Mouse (Mus musculus) CH12.LX (cell line): ENCODE measurements around the gene Syn3. TPM values are rescaled to one million over a fixed set of nuclear protein-coding genes. Genes with fewer than 3 reads are reported as not detected.

Source experiments
- DNase-seq: peaks from one replicate; pipeline ENCODE4 v3.0.0-alpha.2; 2013; ENCODE audit errors: extremely low read depth
- H3K27ac ChIP-seq: 2 replicates; pipeline ENCODE4 v1.5.1; 2012; ENCODE audit warnings: low read depth, mild to moderate bottlenecking, control low read depth, moderate library complexity; ENCODE audit not compliant: insufficient read depth
- H3K27me3 ChIP-seq: replicated peaks from 2 replicates; pipeline ENCODE3; 2012; ENCODE audit warnings: inconsistent platforms
- H3K36me3 ChIP-seq, 2 experiments: replicated peaks in 1 of 2; 2 replicates each; pipeline versions ENCODE3 to v1.6.1; 2012; ENCODE audit warnings: inconsistent platforms in 1 of 2, low read length in 1 of 2, mild to moderate bottlenecking in 1 of 2, mixed read lengths in 1 of 2, moderate library complexity in 1 of 2; ENCODE audit not compliant: control insufficient read depth in 1 of 2, insufficient read depth in 1 of 2
- H3K4me1 ChIP-seq, 2 experiments: 2 replicates each; pipeline ENCODE4 v1.6.1; 2012; ENCODE audit warnings: inconsistent platforms in 1 of 2, moderate library complexity in 1 of 2; ENCODE audit not compliant: insufficient read depth in 2 of 2, control insufficient read depth in 1 of 2
- H3K4me2 ChIP-seq: 2 replicates; pipeline ENCODE4 v1.6.1; 2012; ENCODE audit warnings: low read depth, mild to moderate bottlenecking, control low read depth; ENCODE audit not compliant: poor library complexity, insufficient read depth, severe bottlenecking
- H3K4me3 ChIP-seq, 3 experiments: fragments of 150-350 bp in 1 of 3; sonication (generic) in 1 of 3; replicated peaks in 1 of 3; 2 replicates each; pipeline versions ENCODE3 to v1.5.1; 2011 to 2012; ENCODE audit warnings: low read depth in 2 of 3, low read length in 2 of 3, mild to moderate bottlenecking in 2 of 3, moderate library complexity in 2 of 3, control low read depth in 1 of 3, improper control_type of control experiment in 1 of 3, inconsistent platforms in 1 of 3, mixed read lengths in 1 of 3; ENCODE audit not compliant: poor library complexity in 1 of 3
- H3K79me2 ChIP-seq: replicated peaks from 2 replicates; pipeline ENCODE4 v1.6.1; 2012; ENCODE audit warnings: mild to moderate bottlenecking, moderate library complexity; ENCODE audit not compliant: control insufficient read depth, poor library complexity, insufficient read depth, severe bottlenecking; ENCODE audit errors: extremely low read depth
- H3K9ac ChIP-seq: 2 replicates; pipeline ENCODE4 v1.6.1; 2012; ENCODE audit warnings: low read depth, mild to moderate bottlenecking, control low read depth, moderate library complexity; ENCODE audit not compliant: insufficient read depth
- H3K9me3 ChIP-seq: replicated peaks from 2 replicates; pipeline ENCODE3; 2012; ENCODE audit warnings: low read length, inconsistent platforms, mixed read lengths
- BHLHE40 ChIP-seq: IDR thresholded peaks from 2 replicates; pipeline ENCODE4 v1.6.1; 2011; ENCODE audit warnings: mild to moderate bottlenecking, low read depth, low read length, improper control_type of control experiment
- CHD2 ChIP-seq: IDR thresholded peaks from 2 replicates; pipeline ENCODE4 v1.6.1; 2011; ENCODE audit warnings: low read length, improper control_type of control experiment
- ELF1 ChIP-seq: IDR thresholded peaks from 2 replicates; pipeline ENCODE4 v1.6.1; 2014; ENCODE audit warnings: low read depth, mild to moderate bottlenecking, inconsistent platforms, low read length, improper control_type of control experiment
- EP300 ChIP-seq: IDR thresholded peaks from 2 replicates; pipeline ENCODE4 v1.6.1; 2011; ENCODE audit warnings: low read length, improper control_type of control experiment
- ETS1 ChIP-seq: conservative IDR thresholded peaks from 2 replicates; pipeline ENCODE4 v1.6.1; 2012; ENCODE audit warnings: low read depth, mild to moderate bottlenecking, inconsistent platforms, low read length, improper control_type of control experiment, moderate library complexity
- GABPA ChIP-seq: IDR thresholded peaks from 2 replicates; pipeline ENCODE4 v1.6.1; 2012; ENCODE audit warnings: low read depth, low read length, improper control_type of control experiment, inconsistent platforms; ENCODE audit not compliant: insufficient replicate concordance
- HCFC1 ChIP-seq: IDR thresholded peaks from 2 replicates; pipeline ENCODE4 v1.6.1; 2012; ENCODE audit warnings: low read depth, mild to moderate bottlenecking, inconsistent platforms, low read length, improper control_type of control experiment
- IRF4 ChIP-seq: IDR thresholded peaks from 2 replicates; pipeline ENCODE4 v1.6.1; 2014; ENCODE audit warnings: low read depth, mild to moderate bottlenecking, inconsistent platforms, low read length, improper control_type of control experiment
- JUN ChIP-seq: IDR thresholded peaks from 2 replicates; pipeline ENCODE4 v1.6.1; 2011; ENCODE audit warnings: low read depth, mild to moderate bottlenecking, low read length, improper control_type of control experiment, moderate library complexity; ENCODE audit not compliant: insufficient read depth
- JUND ChIP-seq: conservative IDR thresholded peaks from 2 replicates; pipeline ENCODE4 v1.6.1; 2011; ENCODE audit warnings: low read depth, low read length, improper control_type of control experiment
- KAT2A ChIP-seq: IDR thresholded peaks from 2 replicates; pipeline ENCODE4 v1.6.1; 2012; ENCODE audit warnings: low read length, improper control_type of control experiment, inconsistent platforms; ENCODE audit not compliant: insufficient replicate concordance
- MAFK ChIP-seq: IDR thresholded peaks from 2 replicates; pipeline ENCODE4 v1.6.1; 2011; ENCODE audit warnings: low read length, improper control_type of control experiment; ENCODE audit not compliant: insufficient replicate concordance
- MAX ChIP-seq: IDR thresholded peaks from 2 replicates; pipeline ENCODE4 v1.6.1; 2011; ENCODE audit warnings: low read length, improper control_type of control experiment
- MAZ ChIP-seq: IDR thresholded peaks from 2 replicates; pipeline ENCODE4 v1.6.1; 2012; ENCODE audit warnings: low read depth, mild to moderate bottlenecking, inconsistent platforms, low read length, improper control_type of control experiment, moderate library complexity
- MEF2A ChIP-seq: IDR thresholded peaks from 2 replicates; pipeline ENCODE4 v1.6.1; 2014; ENCODE audit warnings: low read depth, mild to moderate bottlenecking, inconsistent platforms, low read length, improper control_type of control experiment, borderline replicate concordance
- NELFE ChIP-seq: IDR thresholded peaks from 2 replicates; pipeline ENCODE4 v1.6.1; 2011; ENCODE audit warnings: low read depth, low read length, improper control_type of control experiment
- PAX5 ChIP-seq: IDR thresholded peaks from 2 replicates; pipeline ENCODE4 v1.6.1; 2012; ENCODE audit warnings: low read length, inconsistent platforms, mixed read lengths
- RAD21 ChIP-seq: IDR thresholded peaks from 2 replicates; pipeline ENCODE4 v1.6.1; 2011; ENCODE audit warnings: low read depth, mild to moderate bottlenecking, low read length, improper control_type of control experiment, moderate library complexity
- RCOR1 ChIP-seq: conservative IDR thresholded peaks from 2 replicates; pipeline ENCODE4 v1.6.1; 2012; ENCODE audit warnings: low read depth, mild to moderate bottlenecking, inconsistent platforms, low read length, improper control_type of control experiment
- SIN3A ChIP-seq: IDR thresholded peaks from 2 replicates; pipeline ENCODE4 v1.6.1; 2012; ENCODE audit warnings: low read length, improper control_type of control experiment, inconsistent platforms
- TBP ChIP-seq: conservative IDR thresholded peaks from 2 replicates; pipeline ENCODE4 v1.6.1; 2011; ENCODE audit warnings: low read depth, low read length, improper control_type of control experiment
- TCF12 ChIP-seq: IDR thresholded peaks from 2 replicates; pipeline ENCODE4 v1.6.1; 2014; ENCODE audit warnings: low read depth, mild to moderate bottlenecking, inconsistent platforms, low read length, improper control_type of control experiment
- UBTF ChIP-seq: IDR thresholded peaks from 2 replicates; pipeline ENCODE4 v1.6.1; 2012; ENCODE audit warnings: low read depth, mild to moderate bottlenecking, inconsistent platforms, low read length, improper control_type of control experiment, moderate library complexity
- ZC3H11A ChIP-seq: IDR thresholded peaks from 2 replicates; pipeline ENCODE4 v1.6.1; 2012; ENCODE audit warnings: low read depth, mild to moderate bottlenecking, inconsistent platforms, low read length, improper control_type of control experiment
- ZNF384 ChIP-seq: IDR thresholded peaks from 2 replicates; pipeline ENCODE4 v1.6.1; 2012; ENCODE audit warnings: low read depth, low read length, improper control_type of control experiment, inconsistent platforms
- dilution Hi-C: fragments of 300-500 bp; cut with MboI; formaldehyde crosslinking; loops from 2 replicates; pipeline ENCODE4 v1.14.3; 2020; ENCODE audit warnings: low sequenced_read_pairs; ENCODE audit not compliant: extremely low pct_unique_long_range_greater_than_20kb, extremely low pct_ligation_motif_present
- in situ Hi-C: fragments of 300-500 bp; cut with MboI; formaldehyde crosslinking; loops from 3 replicates; pipeline ENCODE4 v1.14.3; 2019; ENCODE audit warnings: low sequenced_read_pairs, low pct_ligation_motif_present, low pct_unique_long_range_greater_than_20kb, mixed read lengths
- polyA plus RNA-seq: library from polyadenylated mRNA; unstranded; fragments of >175 nt; gene quantifications from 2 replicates; pipeline ENCODE4 v1.2.1, GENCODE M21; 2012; ENCODE audit warnings: low read depth; ENCODE audit not compliant: insufficient read length
- total RNA-seq, 2 experiments: library from RNA; depleted of rRNA; stranded (reverse); fragments of 300-350 nt in 1 of 2; fragments of >200 nt in 1 of 2; gene quantifications; 2 replicates each; pipeline ENCODE4 v1.2.3; 2012 to 2014

Syn3 gene
- total and polyA plus RNA-seq, 3 experiments: 2.8 to 8.9 (median 5.6) TPM

- dilution Hi-C loops: no loop called here
- TF ChIP-seq MAX (no peak), BHLHE40 (no peak), NELFE (no peak), ZC3H11A (no peak), HCFC1 (no peak), CHD2 (no peak), MEF2A (no peak), MAZ (no peak), KAT2A (no peak), JUND (no peak), ZNF384 (no peak), EP300 (no peak), TCF12 (no peak), SIN3A (no peak), PAX5 (no peak), IRF4 (no peak)
- H3K27ac ChIP-seq: no peak overlapping the region
Measured at GRCm38 (mm10) chr10:86389357-86389756, 109.3 kb downstream of the Syn3 start.

GRCm38 (mm10) chr10:86388803-86389202 is 109.9 kb downstream of the Syn3 start:
- peaks cover 0 to 34% of the 10 kb centered on the region in 2 experiments for H3K36me3 ChIP-seq
- H3K4me3 ChIP-seq: no peak overlapping the region
- dilution Hi-C loops: no loop called here
- TF ChIP-seq KAT2A (no peak), JUN (no peak), MAFK (no peak), UBTF (no peak), EP300 (no peak), ZC3H11A (no peak), ETS1 (no peak), JUND (no peak), GABPA (no peak), ELF1 (no peak), TBP (no peak), IRF4 (no peak), RCOR1 (no peak), RAD21 (no peak)
- TF ChIP-seq, all 38 proteins: peak for 0
- Histone ChIP-seq H3K27me3 (no peaks in the 10 kb centered on the region), H3K9ac (no peak overlapping the region), H3K4me1 (peaks cover 3 to 46% of the 10 kb centered on the region in 2 experiments; a peak in 3 of 4 replicates), H3K9me3 (no peaks in the 10 kb centered on the region), H3K27ac (no peak overlapping the region), H3K4me2 (no peak overlapping the region), H3K79me2 (no peaks in the 10 kb centered on the region)
- no peak for DNase-seq
- in situ Hi-C loops: no loop called here

More at GRCm38 (mm10) chr10:86389357-86389756, 109.3 kb downstream of the Syn3 start:
- H3K36me3 ChIP-seq: peaks cover 0 to 29% of the 10 kb centered on the region in 2 experiments
- H3K4me3 ChIP-seq: no peak overlapping the region
- DNase-seq: no peak
- no peak overlapping the region for H3K4me2 ChIP-seq
- no peaks in the 10 kb centered on the region for H3K9me3 ChIP-seq
- H3K27me3 ChIP-seq: no peaks in the 10 kb centered on the region
- no peaks in the 10 kb centered on the region for H3K79me2 ChIP-seq
- in situ Hi-C loops: no loop called here
- H3K4me1 ChIP-seq: peaks cover 3 to 46% of the 10 kb centered on the region in 2 experiments; a peak in 3 of 4 replicates
- H3K9ac ChIP-seq: no peak overlapping the region
